Mouse (Mus musculus) adrenal gland, adult 18-20 months (tissue): ENCODE measurements around the gene Pgd. TPM values are rescaled to one million over a fixed set of nuclear protein-coding genes. Genes with fewer than 3 reads are reported as not detected.
"Not testable (repeated sequence)": the region's sequence is repeated elsewhere in the genome, so short reads cannot be mapped to it uniquely, and the experiment has no call there.

Experiments used
- DNase-seq, 2 experiments: peaks; one replicate each; pipeline ENCODE4 v3.0.0; 2021 to 2022; ENCODE audit warnings: low spot score in 2 of 2
- long read RNA-seq, 2 experiments: library from polyadenylated mRNA; stranded (forward); transcript quantifications; one replicate each; pipeline ENCODE4 v2.0.0; 2021
- total RNA-seq, 2 experiments: library from RNA; stranded (reverse); gene quantifications; 1 replicate in 1 of 2; 2 replicates in 1 of 2; pipeline ENCODE4 v1.2.3; 2021

Pgd gene
- total RNA-seq, result 100 to 1,000 TPM; 330 to 533 TPM
- long read RNA-seq, experiment 1, transcript Pgd-201 (13 exons, 2,218 nt), result major isoform, 521 of 574 reads
- long read RNA-seq, experiment 1, partial matches to known transcripts, result 37 of 574 reads
- long read RNA-seq, experiment 1, other reads (novel, unspliced or antisense), result 16 of 574 reads
- long read RNA-seq, experiment 2, transcript Pgd-201 (13 exons, 2,218 nt), result major isoform, 425 of 556 reads
- long read RNA-seq, experiment 2, partial matches to known transcripts, result 123 of 556 reads
- long read RNA-seq, experiment 2, other reads (novel, unspliced or antisense), result 8 of 556 reads

DNA sequence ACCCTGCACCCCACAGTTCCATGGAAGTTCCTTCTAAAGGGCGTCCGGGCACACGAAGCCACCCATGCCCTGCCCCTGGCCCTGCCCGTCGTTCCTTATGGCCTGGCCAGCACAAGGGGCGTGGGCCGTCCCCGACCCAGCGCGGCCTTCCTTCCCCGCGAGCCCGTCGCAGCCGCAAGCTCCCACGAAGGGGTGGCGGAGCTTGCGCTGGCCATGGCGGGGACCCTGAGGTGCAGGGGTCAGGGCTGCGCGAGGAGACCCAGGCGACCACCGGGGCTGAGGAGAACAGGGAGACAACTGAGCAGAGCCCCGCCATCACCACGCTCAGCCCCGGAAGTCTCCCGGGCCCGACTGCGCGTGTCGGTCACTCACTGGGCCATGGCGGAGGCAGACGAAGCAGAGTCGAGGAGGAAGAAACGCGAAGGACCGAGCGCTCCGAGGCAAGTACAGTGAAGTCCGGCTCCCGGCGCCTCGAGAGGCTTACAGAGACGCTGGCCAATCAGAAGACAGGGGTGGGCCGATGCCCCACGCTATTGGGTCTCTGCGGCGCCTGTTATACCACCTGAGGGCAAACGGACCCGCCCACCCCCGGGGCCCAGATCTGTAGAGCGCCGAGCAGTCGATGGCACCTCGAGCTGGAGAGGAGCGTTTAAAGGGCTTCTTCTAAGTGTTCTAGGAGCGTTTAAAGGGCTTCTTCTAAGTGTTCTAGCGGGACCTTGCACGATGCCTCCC lies at the start of gene Pgd:
Gene Pgd (minus strand): TSS at position 557 of the 732 bp plus-strand sequence.
- peak; percentile 95 to 96 for DNase-seq

DNA sequence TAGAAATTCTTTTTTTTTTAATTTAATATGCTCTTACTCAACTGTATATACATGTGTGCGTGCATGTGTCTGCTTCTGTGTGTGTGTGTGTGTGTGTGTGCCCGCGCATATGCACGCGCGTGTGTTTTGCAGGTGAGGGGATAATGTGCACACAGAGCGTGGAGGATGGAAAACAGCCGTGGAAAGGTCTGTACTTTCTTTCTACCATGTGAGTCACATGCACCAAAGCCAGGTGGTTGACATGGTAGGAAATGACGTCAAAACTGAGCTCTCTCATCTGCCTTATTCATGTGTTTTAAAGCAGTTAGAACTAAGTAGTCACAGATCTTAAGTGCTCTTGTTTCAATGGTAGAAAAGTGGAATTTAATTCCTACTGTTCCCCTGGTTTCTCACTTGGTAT lies 49.4 kb upstream of the Pgd start:
- DNase-seq, result no peak

DNA sequence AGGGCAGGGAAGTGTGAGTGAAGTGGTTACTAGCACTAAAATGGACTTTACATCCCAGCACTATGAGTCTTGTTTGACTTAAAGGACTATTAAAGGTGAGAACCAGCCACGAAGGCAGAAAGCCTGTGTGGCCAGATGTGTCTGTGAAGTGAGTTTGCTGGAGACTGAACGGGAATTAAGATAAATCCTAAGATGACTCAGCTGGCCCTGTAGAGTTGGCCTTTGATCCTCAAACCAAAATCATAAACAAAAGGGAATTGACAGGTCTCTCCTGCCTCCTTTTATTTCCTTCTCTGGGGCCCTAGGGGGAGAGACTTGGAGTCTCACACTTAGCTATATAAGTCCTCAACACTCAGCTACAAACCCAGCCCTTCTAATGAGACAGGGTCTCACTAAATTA lies 48.8 kb upstream of the Pgd start:
- no peak for DNase-seq

DNA sequence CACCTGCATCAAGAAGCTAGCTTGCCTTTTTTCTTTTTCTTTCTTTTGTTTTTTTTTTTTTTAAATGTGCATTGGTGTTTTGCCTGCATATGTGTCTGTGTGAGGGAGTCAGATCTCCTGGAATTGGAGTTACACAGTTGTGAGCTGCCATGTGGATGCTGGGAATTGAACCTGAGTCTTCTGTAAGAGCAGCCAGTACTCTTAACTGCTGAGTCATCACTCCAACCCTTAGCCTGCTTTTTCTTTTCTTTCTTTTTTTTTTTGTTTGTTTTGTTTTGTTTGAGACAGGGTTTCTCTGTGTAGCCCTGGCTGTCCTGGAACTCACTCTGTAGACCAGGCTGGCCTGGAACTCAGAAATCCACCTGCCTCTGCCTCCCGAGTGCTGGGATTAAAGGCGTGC lies 47.9 kb upstream of the Pgd start:
- DNase-seq, result not testable (repeated sequence)

- no peak for DNase-seq
These were observed 46.9 kb upstream of the Pgd start for GRCm38 (mm10) chr4:149213466-149213865.

DNA sequence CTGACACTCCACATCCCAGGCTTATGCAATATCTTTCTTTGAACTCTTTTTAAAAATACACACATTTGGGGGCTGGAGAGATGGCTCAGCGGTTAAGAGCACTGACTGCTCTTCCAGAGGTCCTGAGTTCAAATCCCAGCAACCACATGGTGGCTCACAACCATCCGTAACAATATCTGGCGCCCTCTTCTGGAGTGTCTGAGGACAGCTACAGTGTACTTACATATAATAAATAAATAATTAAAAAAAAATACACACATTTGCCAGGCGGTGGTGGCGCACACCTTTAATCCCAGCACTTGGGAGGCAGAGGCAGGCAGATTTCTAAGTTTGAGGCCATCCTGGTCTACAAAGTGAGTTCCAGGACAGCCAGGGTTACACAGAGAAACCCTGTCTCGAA lies 44.9 kb upstream of the Pgd start:
- not testable (repeated sequence) for DNase-seq

DNA sequence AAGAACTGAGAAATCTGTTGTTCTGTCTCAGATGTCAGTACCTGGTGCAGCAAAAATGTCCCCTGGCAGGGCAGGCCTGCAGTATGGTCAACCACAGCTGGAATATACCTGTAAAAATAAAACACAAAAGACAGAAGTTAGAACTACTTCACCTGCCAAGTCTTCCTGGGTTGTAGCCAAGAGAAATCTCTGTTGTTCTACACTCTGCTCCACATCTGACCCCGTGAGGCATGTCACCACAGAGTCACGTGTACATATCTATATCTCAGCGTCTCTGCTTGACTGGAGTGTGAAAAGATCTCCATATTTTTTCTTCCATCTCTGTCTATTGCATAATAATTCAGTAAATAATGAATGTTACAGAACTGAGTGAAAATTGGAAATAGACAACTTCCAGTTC lies 35.9 kb upstream of the Pgd start:
- DNase-seq, result no peak

GRCm38 (mm10) chr4:149201110-149201509 lies 34.5 kb upstream of the Pgd start:
- no peak for DNase-seq

DNA sequence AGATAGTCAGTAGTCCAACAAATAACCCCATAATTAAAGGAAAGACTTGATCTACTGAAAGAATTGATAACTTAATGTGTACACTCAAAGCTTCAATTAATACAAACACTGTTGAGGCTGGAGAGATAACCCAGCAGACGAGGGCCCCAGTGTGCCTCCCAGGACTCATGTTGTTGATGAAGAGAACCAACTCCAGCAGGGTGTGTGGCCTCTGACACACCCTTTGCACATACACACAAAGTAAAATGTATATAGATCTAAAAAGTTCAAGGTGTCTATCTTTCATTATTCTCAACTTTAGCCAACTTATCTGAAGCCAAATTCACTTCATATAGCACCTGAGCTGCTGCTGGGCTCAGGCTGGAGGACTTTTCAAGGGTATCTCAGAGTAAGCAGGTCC lies 30.6 kb upstream of the Pgd start:
- DNase-seq, result no peak

GRCm38 (mm10) chr4:149191103-149191502 lies 24.5 kb upstream of the Pgd start:
- DNase-seq, result no peak

- no peak for DNase-seq
These were observed 22.0 kb upstream of the Pgd start for GRCm38 (mm10) chr4:149188563-149188962.

DNA sequence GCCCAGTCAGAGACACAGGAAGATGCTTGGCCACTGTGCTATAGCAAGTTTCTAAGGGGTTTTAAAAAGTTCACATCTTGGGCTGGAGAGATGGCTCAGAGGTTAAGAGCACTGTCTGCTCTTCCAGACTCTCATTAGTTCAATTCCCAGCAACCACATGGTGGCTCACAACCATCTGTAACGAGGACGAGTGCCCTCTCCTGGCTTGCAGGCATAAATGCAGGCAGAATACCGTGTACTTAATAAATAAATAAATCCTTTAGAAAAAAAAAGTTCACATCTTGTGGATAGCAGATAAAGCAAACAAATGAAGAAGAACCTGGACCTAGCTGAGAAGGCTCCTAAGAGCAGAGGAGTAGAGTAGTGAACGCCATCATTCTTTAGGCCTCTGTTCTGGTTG lies 16.2 kb upstream of the Pgd start:
- DNase-seq, result no peak

GRCm38 (mm10) chr4:149182192-149182591 lies 15.6 kb upstream of the Pgd start:
- DNase-seq, result no peak

- no peak for DNase-seq
These were observed 13.0 kb upstream of the Pgd start for GRCm38 (mm10) chr4:149179573-149179972.

- no peak for DNase-seq
These were observed 12.6 kb upstream of the Pgd start for GRCm38 (mm10) chr4:149179160-149179559.

DNA sequence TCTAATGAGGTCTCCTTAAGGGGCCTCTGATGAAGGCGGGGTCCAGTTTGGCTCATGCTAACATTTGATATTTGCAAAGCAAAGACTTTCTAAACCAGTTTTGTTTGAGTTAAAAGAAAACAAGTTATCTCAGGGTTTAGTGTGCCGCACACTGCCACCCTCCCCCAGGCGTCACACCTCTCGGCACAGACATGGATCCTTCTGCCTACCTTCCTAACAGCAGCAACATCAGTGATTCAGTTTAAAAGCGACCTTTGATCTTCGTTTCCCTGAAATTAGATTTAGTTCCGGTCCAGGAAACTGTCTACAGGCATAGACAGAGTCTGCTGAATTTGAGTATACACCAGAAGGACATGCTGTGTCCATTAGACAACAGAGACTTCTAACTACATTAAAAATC lies 11.8 kb upstream of the Pgd start:
- no peak for DNase-seq

GRCm38 (mm10) chr4:149177046-149177445 lies 10.5 kb upstream of the Pgd start:
- DNase-seq, result no peak

DNA sequence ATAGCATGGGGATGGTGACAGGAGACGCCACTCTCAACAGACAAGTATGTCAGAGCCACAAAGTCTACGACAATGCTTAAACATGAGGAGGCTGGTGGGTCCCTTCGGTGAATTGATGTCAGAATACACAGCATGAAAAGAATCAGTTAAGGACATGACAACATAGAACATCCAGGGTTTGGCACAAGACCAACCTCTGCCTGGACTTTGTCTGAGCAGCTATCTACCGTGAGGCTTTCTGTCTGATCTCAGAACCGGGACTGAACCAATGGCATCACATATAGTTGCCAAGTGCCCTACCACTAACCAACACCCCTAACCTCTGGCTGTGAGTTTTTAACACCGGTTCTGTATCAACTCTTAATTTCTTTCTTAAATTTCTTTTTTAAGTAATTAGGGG lies 10.1 kb upstream of the Pgd start:
- no peak for DNase-seq

DNA sequence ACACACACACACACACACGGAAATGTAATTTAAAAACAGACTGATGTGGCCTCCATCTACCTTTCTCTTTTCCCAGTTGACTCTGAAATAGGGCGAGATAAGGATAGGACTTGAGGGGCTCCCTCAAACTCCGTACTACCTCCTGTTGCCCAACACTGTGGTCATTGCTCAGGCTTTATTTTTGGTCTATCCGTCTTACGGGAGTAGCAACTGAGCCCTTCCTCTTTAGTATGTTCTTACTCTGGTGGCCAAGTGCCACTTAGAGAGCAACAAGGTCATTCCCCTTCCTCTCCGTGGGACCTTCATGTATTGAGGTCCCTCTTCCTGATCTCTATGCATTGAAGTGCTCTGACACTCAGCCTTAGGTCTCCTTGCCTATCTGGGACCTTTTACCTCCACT lies 7.1 kb upstream of the Pgd start:
- no peak for DNase-seq

- DNase-seq, result no peak
These were observed 6.1 kb upstream of the Pgd start for GRCm38 (mm10) chr4:149172666-149173065.

GRCm38 (mm10) chr4:149172083-149172482 lies 5.5 kb upstream of the Pgd start:
- DNase-seq, result no peak

DNA sequence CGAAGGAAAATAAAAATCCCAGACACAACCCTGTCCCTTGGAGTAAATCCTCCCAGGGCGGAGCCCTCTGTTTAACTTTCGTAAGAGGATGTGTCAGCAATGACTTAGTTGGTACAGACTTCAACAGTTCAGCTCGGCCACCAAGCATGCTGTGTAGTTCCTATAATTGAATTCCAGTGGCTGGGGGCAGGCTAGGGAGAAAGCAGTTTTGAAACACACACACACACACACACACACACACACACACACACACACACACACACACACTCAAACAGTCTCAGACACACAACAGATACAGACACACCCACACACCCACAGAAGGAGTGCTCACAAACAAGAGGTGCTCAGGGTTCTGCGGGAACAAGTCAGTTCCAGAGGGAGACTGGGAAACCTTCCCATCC lies 5.0 kb upstream of the Pgd start:
- DNase-seq, result no peak

GRCm38 (mm10) chr4:149170394-149170931 lies 3.9 kb upstream of the Pgd start:
- DNase-seq, result no peak
